Mouse (Mus musculus): ENCODE measurements around the gene Tmem45a.

Gene Tmem45a

DNA sequence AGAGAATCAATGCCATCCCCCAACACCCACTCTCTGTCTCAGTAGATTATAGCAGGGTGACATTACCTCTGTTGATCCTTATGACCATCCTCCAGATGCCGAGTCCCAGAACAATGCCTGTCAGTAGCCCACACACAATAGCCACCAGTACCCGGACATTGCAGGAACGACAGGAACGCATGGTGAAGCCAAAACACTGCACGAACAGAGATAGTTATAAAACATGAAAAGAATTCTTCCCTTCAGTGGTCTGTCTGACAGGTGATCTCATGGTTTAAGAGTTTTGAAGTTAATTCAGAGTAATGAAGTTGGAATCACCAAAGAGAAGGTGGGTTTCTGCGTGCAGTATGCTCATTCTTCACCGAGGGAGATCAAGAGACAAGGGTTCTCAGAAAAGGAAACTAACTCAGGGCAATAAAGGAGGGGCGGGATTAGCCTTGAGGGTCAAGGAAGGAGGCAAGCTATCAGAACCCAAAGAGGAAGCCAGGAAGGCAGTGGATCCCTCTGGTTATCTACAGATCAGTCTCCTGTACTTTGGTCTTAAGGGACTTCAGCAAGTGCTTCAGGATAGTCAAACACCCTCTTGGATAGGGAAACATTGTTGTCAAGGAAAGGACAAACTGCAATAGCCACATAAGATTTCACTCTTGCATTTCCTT is 90.4 kb downstream of the Tmem45a start, which contains the start of gene Adgrg7:
Gene Adgrg7 (minus strand): TSS at position 375 of the 659 bp plus-strand sequence.
- DNase-seq (ENCODE audit: extremely low spot score): no peak

DNA sequence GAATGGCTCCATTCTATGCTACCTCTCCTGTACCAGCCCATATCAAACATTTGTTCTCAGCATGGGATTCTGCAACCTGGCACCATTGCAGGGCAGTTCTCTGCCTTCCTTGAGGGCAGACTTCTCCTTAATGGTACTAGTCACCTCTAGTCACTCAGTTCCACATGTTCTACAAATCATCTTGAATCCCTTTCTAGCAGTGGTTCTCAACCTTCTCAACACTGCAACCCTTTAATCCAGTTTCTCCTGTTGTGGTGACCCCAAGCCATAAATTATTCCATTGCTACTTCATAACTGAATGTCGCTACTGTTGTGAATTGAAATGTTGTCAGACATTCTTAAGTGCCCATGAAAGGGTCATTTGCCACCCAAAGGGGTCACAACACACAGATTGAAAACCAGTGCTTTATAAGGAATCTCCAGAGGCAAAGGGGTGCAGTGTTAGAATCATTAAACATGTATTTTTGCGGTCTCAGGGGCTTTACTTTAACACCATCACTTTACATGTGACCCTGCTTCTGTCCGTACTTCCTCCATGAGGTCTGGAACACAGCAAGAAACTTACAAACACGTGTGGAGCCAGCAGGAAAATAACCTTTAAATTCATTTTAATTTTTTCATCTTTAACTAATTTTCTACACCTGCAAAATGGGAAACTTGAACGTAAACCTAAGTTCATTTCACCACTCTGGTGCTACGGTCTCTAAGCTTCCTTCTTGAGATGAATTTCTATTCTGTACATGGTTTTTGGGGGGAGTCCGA is 91.4 kb downstream of the Tmem45a start:
- no peak for DNase-seq (ENCODE audit: extremely low spot score)

DNA sequence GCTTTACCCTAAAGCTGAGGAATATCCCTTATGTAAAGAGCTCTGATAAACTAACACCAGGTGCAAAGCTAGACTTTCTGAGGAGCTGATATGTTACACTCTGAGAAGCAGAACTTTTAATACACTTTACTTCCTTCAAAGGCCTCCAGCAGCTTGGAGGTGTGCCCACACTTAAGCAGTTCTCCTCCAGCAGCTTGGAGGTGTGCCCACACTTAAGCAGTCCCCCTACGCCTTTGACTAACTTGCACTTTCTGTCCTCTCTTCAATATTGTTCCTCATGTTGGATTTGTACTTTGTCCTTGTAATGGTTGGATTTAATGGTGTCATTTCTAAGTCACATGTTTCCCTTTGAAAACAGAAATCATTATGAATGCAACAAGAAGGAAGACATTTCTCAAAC is 92.2 kb downstream of the Tmem45a start:
- DNase-seq (ENCODE audit: extremely low spot score): no peak

DNA sequence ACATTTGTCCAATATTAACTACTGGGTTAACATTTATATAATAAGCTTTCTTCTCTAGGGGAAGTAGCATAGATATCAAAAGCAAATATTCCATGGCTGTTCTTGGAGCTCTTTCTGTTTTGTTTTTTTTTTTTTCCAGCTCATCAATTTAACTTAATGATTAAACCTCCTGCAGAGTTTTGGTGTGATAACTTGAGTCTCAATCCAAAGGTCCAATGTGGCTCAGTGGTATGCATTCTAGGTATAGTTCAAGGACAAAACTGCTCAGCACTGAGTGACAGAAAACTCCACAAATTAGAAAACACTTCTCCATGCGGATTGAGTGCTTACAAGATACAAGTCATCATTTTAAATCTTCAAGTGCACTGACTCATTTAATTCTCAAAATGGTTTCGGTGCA is 100.0 kb downstream of the Tmem45a start:
- no peak for DNase-seq (ENCODE audit: extremely low spot score)

DNA sequence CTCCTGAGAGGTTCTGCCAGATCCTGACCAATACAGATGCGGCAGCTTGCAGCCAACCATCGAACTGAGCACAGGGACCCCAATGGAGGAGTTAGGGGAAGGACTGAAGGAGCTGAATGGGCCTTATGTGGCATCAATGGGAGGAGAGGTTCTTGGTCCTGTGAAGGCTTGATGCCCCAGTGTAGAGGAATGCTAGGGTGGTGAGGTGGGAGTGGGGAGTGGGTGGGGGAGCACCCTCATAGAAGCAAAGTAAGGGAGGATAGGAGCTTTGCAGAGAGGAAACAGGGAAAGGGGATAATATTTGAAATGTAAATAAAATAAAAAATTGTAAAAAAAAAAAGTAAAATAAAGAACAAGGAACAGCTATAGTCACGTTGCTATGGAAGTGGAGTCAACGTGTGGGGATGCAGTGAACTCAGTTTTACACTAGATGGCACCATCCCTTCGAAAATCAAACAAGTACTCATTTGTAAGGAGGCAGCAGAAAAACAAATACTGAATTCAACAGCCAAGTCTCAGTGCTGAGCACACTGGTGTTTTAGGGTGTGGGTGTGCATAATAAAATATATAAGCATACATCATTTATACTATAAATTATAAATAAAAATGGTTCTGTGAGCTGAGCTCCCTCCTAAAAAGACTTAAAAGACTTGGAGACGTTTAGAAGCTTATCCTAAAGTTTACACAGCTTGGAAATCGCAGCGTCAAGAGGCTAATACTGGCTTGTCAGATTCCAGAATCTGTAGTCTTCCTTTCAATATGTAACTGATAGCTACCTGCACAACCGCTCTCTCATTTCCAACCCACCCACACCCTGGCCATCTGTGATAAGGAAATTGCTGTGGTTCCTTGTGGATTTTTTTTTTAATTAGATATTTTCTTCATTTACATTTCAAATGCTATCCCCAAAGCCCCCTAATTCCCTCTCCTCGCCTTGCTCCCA is 114.5 kb downstream of the Tmem45a start:
- peak; percentile 51 for DNase-seq (ENCODE audit: extremely low spot score)
